Mouse (Mus musculus) B cell, adult (primary cell): ENCODE results near the gene Lmln. TPM values are rescaled to one million over a fixed set of nuclear protein-coding genes. Genes with fewer than 3 reads are reported as not detected.

Source experiments
- total RNA-seq: library from RNA; stranded (reverse); gene quantifications from 4 replicates; pipeline ENCODE4 v1.2.4, GENCODE M21; 2023; ENCODE audit not compliant: inconsistent age

The Lmln gene
- 0.96 to 4.0 TPM (median 1.9 TPM) in 4 replicates for total RNA-seq

DNA sequence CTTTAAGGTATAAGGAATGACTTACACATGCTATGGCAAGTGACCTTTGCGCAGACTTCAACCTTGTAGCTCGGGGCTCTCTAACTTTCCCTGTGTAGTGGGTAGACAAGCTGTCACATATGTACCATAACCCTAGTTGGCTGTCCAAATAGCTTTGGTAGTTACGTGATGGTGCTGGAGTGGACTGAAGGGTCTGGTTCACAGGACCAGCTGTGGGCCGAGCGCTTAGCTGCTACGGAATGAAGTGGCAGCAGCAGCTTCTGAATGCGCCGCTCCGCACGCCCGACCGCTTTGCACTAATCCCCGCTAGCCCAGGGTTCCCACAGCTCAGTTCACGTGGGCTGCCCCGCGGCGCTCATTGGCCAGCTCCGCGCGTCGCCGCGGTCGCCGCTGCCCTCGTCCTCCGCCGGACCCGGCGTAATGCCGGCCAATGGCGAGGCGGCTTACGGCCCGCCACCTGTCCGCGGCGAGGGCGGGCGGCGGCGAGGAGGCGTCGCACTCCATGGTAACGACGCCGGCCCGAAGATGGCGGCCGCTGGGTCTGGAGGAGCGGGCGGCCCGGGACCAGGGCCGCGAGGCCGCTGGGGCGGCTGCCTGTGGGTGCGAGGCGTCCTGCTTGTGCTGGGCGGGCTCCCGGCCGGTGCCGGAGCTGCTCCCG lies at the start of gene Lmln:
TSS of gene Lmln (plus strand) at position 498 of the 658 bp plus-strand sequence.

DNA sequence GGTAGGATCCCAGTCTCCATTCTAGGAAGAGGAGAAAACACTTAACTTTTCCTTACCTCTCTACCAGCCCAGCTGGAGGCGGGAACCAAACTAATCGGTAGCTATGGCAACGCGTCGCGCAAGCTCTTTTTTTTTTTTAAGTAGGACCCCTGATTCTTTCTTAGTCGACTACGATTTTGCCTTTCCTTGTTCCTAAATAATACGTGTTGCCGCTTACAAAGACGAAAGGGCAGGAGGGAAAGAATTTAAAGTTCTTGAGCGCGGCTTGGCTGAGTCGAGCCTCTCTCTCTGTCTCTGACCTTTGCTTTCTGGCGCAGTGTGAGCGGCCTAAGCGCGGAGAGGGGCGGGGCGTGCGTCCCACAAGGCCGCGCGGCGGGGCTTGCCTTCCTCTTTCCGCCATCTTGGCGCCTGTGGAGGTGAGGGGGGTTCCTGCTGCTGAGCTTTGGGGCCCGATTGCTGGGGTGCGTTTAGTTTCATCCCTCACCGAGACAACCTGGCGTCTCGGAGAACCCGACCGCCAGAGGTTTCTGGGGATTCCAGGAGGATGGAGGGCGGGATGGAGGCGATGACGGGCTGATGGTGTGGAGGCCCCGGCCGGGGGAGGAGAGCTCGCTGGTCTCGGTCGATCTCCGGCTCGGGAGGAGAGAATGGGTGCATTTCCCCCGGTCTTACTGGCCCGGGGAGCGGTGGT lies 6.1 kb upstream of the Lmln start, which contains the start of the genes Iqcg and Rpl35a:
TSS of gene Iqcg (minus strand) at position 124 of the 691 bp plus-strand sequence.
TSS of gene Rpl35a (plus strand) at position 359 of the 691 bp plus-strand sequence.

Other genes starting within 250 kb of the Lmln start
- gene Fyttd1, start 185.0 kb upstream of the Lmln start, total RNA-seq: 53.9 to 86.8 TPM (median 79.0 TPM) in 4 replicates
- gene Rubcn, start 184.8 kb upstream of the Lmln start, total RNA-seq: 171 to 185 TPM (median 178 TPM) in 4 replicates
- 67.9 to 75.6 TPM (median 71.7 TPM) in 4 replicates for gene Lrch3, start 148.4 kb upstream of the Lmln start, total RNA-seq
- gene Iqcg, start 6.3 kb upstream of the Lmln start, total RNA-seq: 0.12 to 1.3 TPM (median 0.34 TPM) in 4 replicates
- gene Rpl35a, start 6.1 kb upstream of the Lmln start, total RNA-seq: 1,055 to 1,135 TPM (median 1,069 TPM) in 4 replicates
- 24.3 to 26.3 TPM (median 25.4 TPM) in 4 replicates for gene Osbpl11, start 122.5 kb downstream of the Lmln start, total RNA-seq
- 43.9 to 55.4 TPM (median 50.8 TPM) in 4 replicates for gene Snx4, start 188.9 kb downstream of the Lmln start, total RNA-seq